Comparison of ENCODE assay signal across 24 mouse cellular contexts in the genomic region with DNA sequence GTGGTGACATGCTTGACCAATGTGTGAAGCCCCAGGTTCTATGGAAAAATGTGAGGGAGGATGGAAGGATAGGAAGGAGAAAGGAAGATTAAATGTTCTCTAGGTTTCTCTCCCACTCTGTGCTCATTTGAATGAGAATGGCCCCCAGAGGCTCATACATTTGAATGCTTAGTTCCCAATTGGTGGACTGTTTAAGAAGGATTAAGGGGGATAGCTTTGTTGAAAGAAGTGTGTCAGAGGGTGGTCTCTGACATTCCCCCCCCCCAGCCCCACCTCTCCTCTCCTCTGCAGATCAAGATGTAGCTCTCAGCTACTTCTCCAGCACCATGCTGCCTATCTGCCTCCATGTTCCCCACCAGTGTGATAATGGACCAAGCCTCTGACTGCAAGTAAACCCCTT.
"Had no signal": no experiment of that assay in that cellular context is flagged by ENCODE, and none has a peak within 500 bp of the region (broad histone marks: within the 10 kb centered on the region; RNA-seq: fewer than 3 reads in every experiment).

No protein-coding gene starts in this region.

- H3K4me1 ChIP-seq: intestine, embryonic 15.5 days; kidney, embryonic 15.5 days; limb, embryonic 12.5 days; limb, embryonic 15.5 days; megakaryocyte, embryonic 14.5 days; neural tube, embryonic 12.5 days; neural tube, embryonic 15.5 days; stomach, embryonic 15.5 days had no signal

- H3K27me3 ChIP-seq: intestine, embryonic 15.5 days; kidney, embryonic 15.5 days; limb, embryonic 12.5 days; limb, embryonic 15.5 days; megakaryocyte, embryonic 14.5 days; neural tube, embryonic 12.5 days; neural tube, embryonic 15.5 days; stomach, embryonic 15.5 days had no signal

- DNase-seq: kidney, adult 11 months; kidney, adult 8-10 months; kidney, postnatal 10 days; kidney, postnatal 36 days; layer of hippocampus, postnatal 36 days; left cerebral cortex, postnatal 4 days; liver, postnatal 0 days; lung, embryonic 14.5 days; right cerebral cortex, adult 18-20 months; right cerebral cortex, postnatal 25 days; spleen, adult 18-20 months; thymus, postnatal 25 days had no signal

- H3K9ac ChIP-seq: intestine, embryonic 15.5 days; kidney, embryonic 15.5 days; limb, embryonic 12.5 days; limb, embryonic 15.5 days; liver, embryonic 14.5 days; liver, postnatal 0 days; lung, embryonic 14.5 days; neural tube, embryonic 12.5 days; neural tube, embryonic 15.5 days; stomach, embryonic 15.5 days had no signal

- ATAC-seq: intestine, embryonic 15.5 days; liver, postnatal 0 days; lung, postnatal 0 days had no signal

- H3K4me2 ChIP-seq: intestine, embryonic 15.5 days; kidney, embryonic 15.5 days; limb, embryonic 12.5 days; limb, embryonic 15.5 days; liver, embryonic 11.5 days; lung, embryonic 14.5 days; neural tube, embryonic 12.5 days; neural tube, embryonic 15.5 days; stomach, embryonic 15.5 days had no signal

- H3K27ac ChIP-seq: intestine, embryonic 15.5 days; kidney, embryonic 15.5 days; limb, embryonic 12.5 days; limb, embryonic 15.5 days; liver, embryonic 14.5 days; macrophage; neural tube, embryonic 12.5 days; neural tube, embryonic 15.5 days; stomach, embryonic 15.5 days had no signal

- H3K4me3 ChIP-seq: intestine, embryonic 15.5 days; kidney, embryonic 15.5 days; limb, embryonic 12.5 days; limb, embryonic 15.5 days; megakaryocyte, embryonic 14.5 days; neural tube, embryonic 12.5 days; neural tube, embryonic 15.5 days; stomach, embryonic 15.5 days had no signal

- H3K9me3 ChIP-seq: intestine, embryonic 15.5 days; kidney, embryonic 15.5 days; limb, embryonic 12.5 days; limb, embryonic 15.5 days; neural tube, embryonic 12.5 days; neural tube, embryonic 15.5 days; stomach, embryonic 15.5 days had no signal

- H3K36me3 ChIP-seq: intestine, embryonic 15.5 days; kidney, embryonic 15.5 days; limb, embryonic 12.5 days; limb, embryonic 15.5 days; neural tube, embryonic 12.5 days; neural tube, embryonic 15.5 days; stomach, embryonic 15.5 days had no signal
